Mouse (Mus musculus): ENCODE results near the gene Atg7. TPM values are rescaled to one million over a fixed set of nuclear protein-coding genes. Genes with fewer than 3 reads are reported as not detected.
A peak's percentile ranks its signal among the peaks of the same experiment; 100 is the strongest.

Gene Atg7
- total RNA-seq, 2 experiments from 2014 or later = 25.4 to 28.7 TPM

GRCm38 (mm10) chr6:114780583-114780982 lies 137.7 kb downstream of the Atg7 start:
- no peak for DNase-seq (ENCODE audit: low spot score in 2 of 2)

- peak; percentile 43 to 59 for DNase-seq (ENCODE audit: low spot score in 2 of 2)
These were observed 138.7 kb downstream of the Atg7 start for GRCm38 (mm10) chr6:114781415-114782240.

GRCm38 (mm10) chr6:114782486-114782885 lies 139.6 kb downstream of the Atg7 start:
- DNase-seq (ENCODE audit: low spot score in 2 of 2) = no peak

- no peak for DNase-seq (ENCODE audit: low spot score in 2 of 2)
These were observed 143.6 kb downstream of the Atg7 start for GRCm38 (mm10) chr6:114786461-114786860.

- no peak for DNase-seq (ENCODE audit: low spot score in 2 of 2)
These were observed 144.7 kb downstream of the Atg7 start for GRCm38 (mm10) chr6:114787606-114788005.

- DNase-seq (ENCODE audit: low spot score in 2 of 2) = no peak
These were observed 145.8 kb downstream of the Atg7 start for GRCm38 (mm10) chr6:114788663-114789062.

GRCm38 (mm10) chr6:114790084-114790483 lies 147.2 kb downstream of the Atg7 start:
- DNase-seq (ENCODE audit: low spot score in 2 of 2) = no peak

- DNase-seq (ENCODE audit: low spot score in 2 of 2) = no peak
These were observed 148.0 kb downstream of the Atg7 start for GRCm38 (mm10) chr6:114790902-114791301.

- DNase-seq (ENCODE audit: low spot score in 2 of 2) = no peak
These were observed 148.9 kb downstream of the Atg7 start for GRCm38 (mm10) chr6:114791846-114792245.

GRCm38 (mm10) chr6:114794706-114795105 lies 151.8 kb downstream of the Atg7 start:
- DNase-seq (ENCODE audit: low spot score in 2 of 2) = no peak

GRCm38 (mm10) chr6:114795706-114796325 lies 152.9 kb downstream of the Atg7 start:
- DNase-seq (ENCODE audit: low spot score in 2 of 2) = no peak

GRCm38 (mm10) chr6:114797901-114798300 lies 155.0 kb downstream of the Atg7 start:
- DNase-seq (ENCODE audit: low spot score in 2 of 2) = no peak

- no peak for DNase-seq (ENCODE audit: low spot score in 2 of 2)
These were observed 155.8 kb downstream of the Atg7 start for GRCm38 (mm10) chr6:114798715-114799114.

- DNase-seq (ENCODE audit: low spot score in 2 of 2) = no peak
These were observed 157.5 kb downstream of the Atg7 start for GRCm38 (mm10) chr6:114800291-114800965.

GRCm38 (mm10) chr6:114803915-114804535 lies 161.1 kb downstream of the Atg7 start:
- no peak for DNase-seq (ENCODE audit: low spot score in 2 of 2)

- no peak for DNase-seq (ENCODE audit: low spot score in 2 of 2)
These were observed 162.0 kb downstream of the Atg7 start for GRCm38 (mm10) chr6:114804866-114805265.

- DNase-seq (ENCODE audit: low spot score in 2 of 2) = no peak
These were observed 163.0 kb downstream of the Atg7 start for GRCm38 (mm10) chr6:114805927-114806326.

GRCm38 (mm10) chr6:114807474-114807873 lies 164.6 kb downstream of the Atg7 start:
- DNase-seq (ENCODE audit: low spot score in 2 of 2) = no peak

- no peak for DNase-seq (ENCODE audit: low spot score in 2 of 2)
These were observed 165.9 kb downstream of the Atg7 start for GRCm38 (mm10) chr6:114808654-114809430.

GRCm38 (mm10) chr6:114809431-114809811 lies 166.5 kb downstream of the Atg7 start:
- no peak for DNase-seq (ENCODE audit: low spot score in 2 of 2)

- DNase-seq (ENCODE audit: low spot score in 2 of 2) = no peak
These were observed 169.4 kb downstream of the Atg7 start for GRCm38 (mm10) chr6:114812322-114812721.

Data from adrenal gland, postnatal 4 days (tissue).